Mouse (Mus musculus) hindbrain, embryonic 11.5 days (tissue): ENCODE data around the gene Slc38a6. TPM values are rescaled to one million over a fixed set of nuclear protein-coding genes. Genes with fewer than 3 reads are reported as not detected.

Experiments used
- ATAC-seq: fragments of 200-750 bp; cut with Nextera tagmentation; 2 replicates; pipeline ENCODE4 v1.8.0; 2017; ENCODE audit warnings: mild to moderate bottlenecking, moderate TSS enrichment, moderate library complexity; ENCODE audit not compliant: low FRiP score
- DNase-seq: peaks from one replicate; pipeline ENCODE4 v3.0.0-alpha.2; 2015; ENCODE audit warnings: low spot score
- H3K27ac ChIP-seq: fragments of 300-500 bp; sonication (generic); 2 replicates; pipeline ENCODE4 v1.5.1; 2014; ENCODE audit warnings: mild to moderate bottlenecking, low read depth, low read length
- H3K27me3 ChIP-seq: fragments of 300-500 bp; sonication (generic); 2 replicates; pipeline ENCODE4 v1.6.1; 2014; ENCODE audit warnings: mild to moderate bottlenecking, low read length, moderate library complexity, mixed read lengths; ENCODE audit not compliant: control insufficient read depth, insufficient read depth
- H3K36me3 ChIP-seq: fragments of 300-500 bp; sonication (generic); 2 replicates; pipeline ENCODE4 v1.6.1; 2014; ENCODE audit warnings: mild to moderate bottlenecking, low read length, moderate library complexity, mixed read lengths; ENCODE audit not compliant: control insufficient read depth, insufficient read depth
- H3K4me1 ChIP-seq: fragments of 300-500 bp; sonication (generic); replicated peaks from 2 replicates; pipeline ENCODE4 v1.6.1; 2014; ENCODE audit warnings: low read length, mixed read lengths; ENCODE audit not compliant: control insufficient read depth, insufficient read depth
- H3K4me2 ChIP-seq: fragments of 300-500 bp; sonication (generic); replicated peaks from 2 replicates; pipeline ENCODE4 v1.6.1; 2014; ENCODE audit warnings: mild to moderate bottlenecking, low read depth, low read length
- H3K4me3 ChIP-seq: fragments of 300-500 bp; sonication (generic); 2 replicates; pipeline ENCODE4 v1.5.1; 2014; ENCODE audit warnings: low read depth, low read length
- H3K9ac ChIP-seq: fragments of 300-500 bp; sonication (generic); 2 replicates; pipeline ENCODE4 v1.6.1; 2014; ENCODE audit warnings: low read depth, low read length
- H3K9me3 ChIP-seq: fragments of 300-500 bp; sonication (generic); 2 replicates; pipeline ENCODE4 v1.6.1; 2016; ENCODE audit warnings: low read length; ENCODE audit not compliant: control insufficient read depth
- WGBS: fragments of 180-500 bp; shearing (Covaris S2); extraction: QIAGEN DNeasy Blood & Tissue Kit; methylation state at CpG from one replicate; pipeline ENCODE4 v1.1.7; 2014; 5-methylcytosine and 5-hydroxymethylcytosine counted together
- polyA plus RNA-seq: library from polyadenylated mRNA; unstranded; fragments of >200 nt; fragmentation: Nextera tagmentation; extraction: Ambion mirVana; gene quantifications from 2 replicates; pipeline ENCODE4 v1.2.1, GENCODE M21; 2014

Slc38a6 gene
- polyA plus RNA-seq, 1 experiment from 2014 or later = 16.8 TPM

DNA sequence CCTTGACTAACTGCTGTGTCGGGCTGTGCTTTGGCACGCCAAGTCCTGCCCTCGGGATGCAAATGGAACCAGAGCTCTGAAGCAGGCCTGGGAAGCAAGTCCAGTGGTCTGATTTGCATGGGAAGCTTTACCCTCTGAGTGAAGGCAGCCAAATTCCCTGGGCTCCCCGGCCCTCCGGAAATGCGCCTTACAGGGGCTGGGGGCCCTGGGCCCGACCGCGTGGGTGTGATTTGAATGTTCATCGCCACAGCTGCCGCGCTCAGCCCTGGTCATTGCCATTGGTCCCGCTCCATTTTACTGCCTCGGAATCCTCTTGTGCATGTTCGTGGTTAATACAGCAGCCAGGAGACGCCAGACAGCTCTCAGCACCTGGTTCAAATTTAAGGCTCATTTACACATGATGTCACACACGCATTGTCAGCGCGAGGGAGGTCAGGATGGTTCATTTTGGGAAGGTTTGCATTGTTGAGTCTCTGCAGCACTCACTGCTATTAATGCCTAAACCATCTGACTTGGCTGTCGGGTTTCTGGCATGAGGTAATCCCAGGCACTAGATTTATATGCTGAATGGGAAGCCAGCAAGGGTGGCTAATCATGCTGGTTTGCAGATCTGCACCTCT, 81.0 kb downstream of the Slc38a6 start:
- no peaks in the 10 kb centered on the region for H3K9me3 ChIP-seq
- H3K4me1 ChIP-seq = no peaks in the 10 kb centered on the region
- DNase-seq (peak; percentile 32), ATAC-seq (no peak)
- H3K9ac ChIP-seq = no peak overlapping the region
- H3K27me3 ChIP-seq = no peaks in the 10 kb centered on the region
- no peaks in the 10 kb centered on the region for H3K36me3 ChIP-seq
- no peak overlapping the region for H3K27ac ChIP-seq
- no peak overlapping the region for H3K4me2 ChIP-seq
- WGBS = 31% methylated on average over 20 of the region's 20 CpGs
- no peak overlapping the region for H3K4me3 ChIP-seq

GRCm38 (mm10) chr12:73368868-73369608, 82.5 kb downstream of the Slc38a6 start:
- DNase-seq = no peak

DNA sequence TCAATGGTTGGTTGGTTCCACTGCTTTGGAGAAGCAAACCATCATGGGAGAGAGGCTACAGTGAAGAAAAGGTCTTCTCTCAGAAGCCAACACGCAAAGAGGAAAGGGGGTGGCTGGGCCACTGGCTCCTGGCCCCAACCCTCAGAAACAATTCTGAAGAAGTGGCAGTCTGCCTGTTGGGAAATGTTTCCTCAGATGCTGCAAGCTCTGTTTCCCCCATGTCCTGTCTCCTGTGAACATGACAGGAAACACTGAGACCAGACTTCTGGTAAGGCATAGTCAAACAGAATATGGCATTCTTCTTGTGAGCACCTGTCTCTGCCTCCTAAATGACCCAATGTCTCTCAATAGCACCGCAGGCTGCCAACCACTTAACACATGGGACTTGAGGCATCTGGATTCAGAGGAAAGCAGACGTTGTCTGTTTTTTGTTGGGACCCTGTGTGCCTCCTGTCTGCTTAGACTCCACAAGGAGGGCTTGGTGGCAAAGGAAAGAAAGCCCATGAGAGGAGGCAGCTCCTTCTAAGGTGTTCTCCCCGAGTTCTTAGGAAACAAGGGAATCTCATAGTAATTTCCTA, 83.9 kb downstream of the Slc38a6 start:
- Histone ChIP-seq H3K9ac (no peak overlapping the region), H3K4me3 (no peak overlapping the region), H3K36me3 (no peaks in the 10 kb centered on the region), H3K9me3 (no peaks in the 10 kb centered on the region), H3K27me3 (no peaks in the 10 kb centered on the region), H3K4me2 (no peak overlapping the region), H3K4me1 (no peaks in the 10 kb centered on the region), H3K27ac (no peak overlapping the region)
- ATAC-seq (no peak), DNase-seq (no peak)
- WGBS = 75% methylated on average over 4 of the region's 4 CpGs

More at GRCm38 (mm10) chr12:73368868-73369608, 82.5 kb downstream of the Slc38a6 start:
- Histone ChIP-seq H3K4me3 (no peak overlapping the region), H3K27ac (no peak overlapping the region), H3K36me3 (no peaks in the 10 kb centered on the region), H3K9me3 (no peaks in the 10 kb centered on the region), H3K9ac (no peak overlapping the region), H3K27me3 (no peaks in the 10 kb centered on the region), H3K4me1 (no peaks in the 10 kb centered on the region), H3K4me2 (no peak overlapping the region)
- no peak for ATAC-seq
- WGBS = 86% methylated on average over 7 of the region's 7 CpGs

DNA sequence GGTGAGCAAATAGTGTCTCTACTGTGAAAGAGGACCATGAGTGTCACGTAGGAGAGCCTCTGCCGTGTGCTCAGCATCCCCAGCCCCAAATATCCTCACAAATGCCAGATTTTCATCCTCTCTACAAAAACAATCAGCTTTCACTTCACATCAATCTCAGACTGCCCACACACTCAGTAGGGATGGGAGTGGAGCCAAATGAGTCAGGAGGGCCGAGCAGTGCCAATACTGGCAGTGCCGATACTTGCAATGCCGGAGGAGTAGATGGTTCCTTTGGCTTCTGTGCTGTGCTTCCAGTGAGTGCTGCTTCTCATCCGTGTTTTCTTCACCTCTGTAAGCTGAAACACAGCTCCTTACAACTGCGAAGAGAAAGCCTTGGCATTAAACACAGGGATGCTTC, 84.6 kb downstream of the Slc38a6 start:
- H3K36me3 ChIP-seq = no peaks in the 10 kb centered on the region
- H3K9ac ChIP-seq = no peak overlapping the region
- DNase-seq (no peak), ATAC-seq (no peak)
- no peak overlapping the region for H3K4me2 ChIP-seq
- H3K4me1 ChIP-seq = no peaks in the 10 kb centered on the region
- no peak overlapping the region for H3K27ac ChIP-seq
- H3K9me3 ChIP-seq = no peaks in the 10 kb centered on the region
- 85% methylated on average over 7 of the region's 7 CpGs for WGBS
- H3K27me3 ChIP-seq = no peaks in the 10 kb centered on the region
- no peak overlapping the region for H3K4me3 ChIP-seq

DNA sequence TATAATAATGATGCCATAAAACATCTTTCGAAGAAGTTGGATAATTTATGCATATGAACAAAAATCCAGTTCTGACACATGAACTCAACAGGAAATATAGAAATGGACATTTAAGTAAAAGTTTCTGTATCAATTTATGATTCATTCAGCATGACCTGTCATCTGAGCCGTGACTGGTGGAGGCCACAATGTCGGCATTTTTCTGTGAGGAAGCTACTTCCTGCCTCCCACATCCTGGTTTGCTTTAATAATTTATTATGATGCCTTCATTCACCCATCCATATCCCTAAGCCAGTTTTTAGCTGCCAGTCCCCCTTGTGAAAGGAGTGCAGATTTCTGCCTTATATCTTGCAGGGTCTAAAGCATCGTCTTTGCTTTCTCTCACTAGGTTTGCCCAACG, 91.4 kb downstream of the Slc38a6 start:
- no peak for ATAC-seq
- H3K4me2 ChIP-seq = no peak overlapping the region
- H3K27me3 ChIP-seq = no peaks in the 10 kb centered on the region
- DNase-seq = no peak
- H3K9ac ChIP-seq = no peak overlapping the region
- no peaks in the 10 kb centered on the region for H3K9me3 ChIP-seq
- 90% methylated on average over 5 of the region's 5 CpGs for WGBS
- H3K36me3 ChIP-seq = no peaks in the 10 kb centered on the region
- H3K4me1 ChIP-seq = no peaks in the 10 kb centered on the region
- H3K27ac ChIP-seq = no peak overlapping the region
- H3K4me3 ChIP-seq = no peak overlapping the region

DNA sequence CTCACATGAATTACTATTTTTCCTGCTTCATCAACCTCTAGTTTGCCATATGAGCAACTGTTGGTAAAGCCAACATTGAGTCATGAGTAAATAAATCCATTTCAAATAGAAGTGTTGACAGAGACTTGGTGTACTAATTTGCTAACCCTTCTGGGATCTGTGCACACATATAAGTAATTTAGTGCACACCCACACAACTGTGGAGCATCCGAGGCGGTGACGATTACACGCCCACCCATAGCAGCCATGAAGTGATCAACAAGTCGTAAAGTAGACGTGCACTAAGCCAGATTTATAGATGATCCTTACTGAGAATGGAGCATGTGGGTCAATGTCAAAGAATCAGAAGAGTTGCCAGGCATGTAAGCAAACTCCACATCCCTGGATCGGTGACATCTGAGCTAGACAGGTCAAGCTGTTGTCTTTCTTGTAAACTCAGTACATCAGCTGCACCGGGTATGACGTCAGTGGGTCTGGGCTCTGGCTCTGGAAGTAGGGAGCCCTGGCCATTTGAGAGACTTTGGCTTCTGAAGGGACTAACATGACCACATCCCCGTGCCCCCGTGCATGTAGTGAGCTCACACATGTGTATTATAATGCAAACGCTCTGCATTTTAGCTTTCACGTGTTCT, 92.3 kb downstream of the Slc38a6 start:
- DNase-seq (no peak), ATAC-seq (no peak)
- Histone ChIP-seq H3K4me1 (no peaks in the 10 kb centered on the region), H3K4me3 (no peak overlapping the region), H3K4me2 (no peak overlapping the region), H3K36me3 (no peaks in the 10 kb centered on the region), H3K9ac (no peak overlapping the region), H3K27ac (no peak overlapping the region), H3K9me3 (no peaks in the 10 kb centered on the region), H3K27me3 (no peaks in the 10 kb centered on the region)
- 91% methylated on average over 13 of the region's 13 CpGs for WGBS

DNA sequence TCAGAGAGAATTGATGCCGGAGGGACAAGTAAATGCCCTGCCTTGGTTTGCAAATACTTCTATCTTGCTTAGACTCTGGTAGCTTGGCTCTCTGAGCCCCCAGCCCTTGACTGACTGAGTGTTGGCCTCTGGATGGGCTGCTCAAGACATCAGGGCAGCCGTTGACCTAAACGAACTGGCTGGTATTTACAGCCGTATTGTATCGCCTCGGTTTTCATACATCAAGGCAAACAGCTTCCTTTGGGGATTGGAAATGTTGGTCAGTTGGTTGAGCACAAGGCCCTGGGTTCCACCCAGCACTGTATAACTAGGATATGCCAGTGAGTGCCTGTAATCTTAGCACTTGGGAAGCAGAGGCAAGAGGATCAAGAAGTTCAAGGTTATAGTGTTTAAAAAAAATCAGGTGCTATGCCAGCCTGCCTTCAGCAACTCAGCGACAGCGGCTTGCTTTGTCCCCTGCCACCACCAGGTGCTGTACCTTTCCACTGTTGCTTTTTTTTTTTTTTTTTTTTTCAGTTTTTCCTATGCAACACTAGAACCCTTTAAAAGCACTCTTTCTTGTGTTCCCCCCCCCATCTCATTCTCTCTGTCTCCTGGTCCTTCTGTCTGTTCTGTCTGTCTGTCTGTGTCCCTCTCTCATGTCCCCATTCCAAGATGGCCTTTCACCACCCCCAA, 94.2 kb downstream of the Slc38a6 start:
- Histone ChIP-seq H3K36me3 (no peaks in the 10 kb centered on the region), H3K9ac (no peak overlapping the region), H3K4me1 (no peaks in the 10 kb centered on the region), H3K27me3 (no peaks in the 10 kb centered on the region), H3K4me3 (no peak overlapping the region), H3K9me3 (no peaks in the 10 kb centered on the region), H3K27ac (no peak overlapping the region), H3K4me2 (no peak overlapping the region)
- DNase-seq (no peak), ATAC-seq (no peak)
- 88% methylated on average over 8 of the region's 8 CpGs for WGBS

- H3K27me3 ChIP-seq = no peaks in the 10 kb centered on the region
- no peaks in the 10 kb centered on the region for H3K9me3 ChIP-seq
- no peak overlapping the region for H3K4me3 ChIP-seq
- WGBS = 37% methylated on average over 7 of the region's 7 CpGs
- H3K4me2 ChIP-seq = no peak overlapping the region
- no peak for ATAC-seq
- no peaks in the 10 kb centered on the region for H3K4me1 ChIP-seq
- no peak overlapping the region for H3K27ac ChIP-seq
- H3K9ac ChIP-seq = no peak overlapping the region
- DNase-seq = no peak
- H3K36me3 ChIP-seq = no peaks in the 10 kb centered on the region
Measured at GRCm38 (mm10) chr12:73381452-73381851, 94.9 kb downstream of the Slc38a6 start.
